In genomic region chr16:4210290-4210689, GRCm38 (mm10) we compare ENCODE assay signal across 9 mouse cellular contexts. TPM values are rescaled to one million over a fixed set of nuclear protein-coding genes. Genes with fewer than 3 reads are reported as not detected.
DNase-seq lines count a peak whose midpoint lies in the region; ATAC-seq and TF ChIP-seq lines count a peak whose summit lies in the region.
"Had no signal": no experiment of that assay in that cellular context is flagged by ENCODE, and none has a peak within 500 bp of the region (broad histone marks: within the 10 kb centered on the region; RNA-seq: fewer than 3 reads in every experiment).

No protein-coding gene starts in this region.

- peaks cover 3% of the 10 kb centered on the region; the same call in 1 of the 2 replicates for H3K36me3 ChIP-seq in kidney, embryonic 16.5 days (ENCODE audit: insufficient read depth, low read length)
- no peaks in the 10 kb centered on the region for H3K36me3 ChIP-seq in forebrain, embryonic 14.5 days (ENCODE audit: control insufficient read depth, insufficient read depth, low read length)

- no peak for DNase-seq in cerebellum, adult 2 months
- no peak for DNase-seq in cerebellum, adult 8-10 months
- no peak for DNase-seq in kidney, postnatal 10 days
- DNase-seq in forebrain, embryonic 14.5 days (ENCODE audit: low spot score), result no peak
- no peak for DNase-seq in gastrocnemius, postnatal 36 days
- DNase-seq in testis, postnatal 10 days (ENCODE audit: low spot score), result no peak

- H3K4me1 ChIP-seq in cerebellum, adult 2 months (ENCODE audit: control insufficient read depth, insufficient read depth, low read length), result peaks cover 10% of the 10 kb centered on the region; the same call in 1 of the 2 replicates
- H3K4me1 ChIP-seq in kidney, embryonic 16.5 days (ENCODE audit: insufficient read depth, low read length), result peaks cover 27% of the 10 kb centered on the region
- H3K4me1 ChIP-seq in forebrain, embryonic 14.5 days (ENCODE audit: control insufficient read depth, insufficient read depth, low read length), result peaks cover 23% of the 10 kb centered on the region

- intact Hi-C loops in gastrocnemius, postnatal 36 days (cut with DNase I), result loop anchor here (5.0 kb wide), 3 partner anchors 73 to 133 kb away; partner anchors contain the start of gene Trap1

- no peak for ATAC-seq in kidney, embryonic 16.5 days (ENCODE audit: low FRiP score, low TSS enrichment)
- ATAC-seq in forebrain, embryonic 14.5 days, result no peak
- 0 out of 2 replicates have a peak, but pooled peaks have one; percentile 15 for ATAC-seq in megakaryocyte progenitor cell, adult 5-6 weeks (replicated peaks; ENCODE audit: poor library complexity)

- peak overlapping the region; percentile 26 for H3K4me3 ChIP-seq in cerebellum, adult 2 months (replicated peaks; ENCODE audit: insufficient read depth, low read depth, low read length)
- no peak overlapping the region for H3K4me3 ChIP-seq in kidney, embryonic 16.5 days (ENCODE audit: low read length)
- H3K4me3 ChIP-seq in forebrain, embryonic 14.5 days (ENCODE audit: low read depth, low read length), result no peak overlapping the region

- H3K27me3 ChIP-seq in cerebellum, adult 2 months (ENCODE audit: control insufficient read depth, insufficient read depth, low read length), result no peaks in the 10 kb centered on the region
- H3K27me3 ChIP-seq in kidney, embryonic 16.5 days (ENCODE audit: insufficient read depth, low read length), result no peaks in the 10 kb centered on the region
- H3K27me3 ChIP-seq in forebrain, embryonic 14.5 days (replicated peaks; ENCODE audit: control insufficient read depth, insufficient read depth, low read length), result no peaks in the 10 kb centered on the region

- 5% methylated on average over 1 of the region's 1 CpGs for WGBS in cerebellum, adult 2 months
- WGBS in kidney, embryonic 16.5 days, result 68% methylated on average over 1 of the region's 1 CpGs
- WGBS in forebrain, embryonic 14.5 days, result 79% methylated on average over 1 of the region's 1 CpGs

- H3K27ac ChIP-seq in cerebellum, adult 2 months (ENCODE audit: insufficient read depth, low read length), result no peak overlapping the region
- H3K27ac ChIP-seq in kidney, embryonic 16.5 days (ENCODE audit: low read length), result no peak overlapping the region
- no peak overlapping the region for H3K27ac ChIP-seq in forebrain, embryonic 14.5 days (ENCODE audit: low read depth, low read length)
- H3K27ac ChIP-seq: liver, embryonic 14.5 days had no signal

- no peak overlapping the region for H3K9ac ChIP-seq in kidney, embryonic 16.5 days (replicated peaks; ENCODE audit: low read length)
- no peak overlapping the region for H3K9ac ChIP-seq in forebrain, embryonic 14.5 days (ENCODE audit: low read length)
- H3K9ac ChIP-seq: liver, embryonic 14.5 days had no signal

- no peak for TF ChIP-seq POLR2A in cerebellum, adult 2 months (IDR thresholded peaks at IDR 0.05; ENCODE audit: borderline replicate concordance, insufficient read depth, low read length)

- H3K9me3 ChIP-seq in kidney, embryonic 16.5 days (ENCODE audit: low read length), result no peaks in the 10 kb centered on the region
- H3K9me3 ChIP-seq in forebrain, embryonic 14.5 days (replicated peaks; ENCODE audit: control insufficient read depth, low read length), result no peaks in the 10 kb centered on the region

- no peak for TF ChIP-seq CTCF in cerebellum, adult 2 months (IDR thresholded peaks at IDR 0.05; ENCODE audit: borderline replicate concordance, insufficient read depth, low read depth, low read length)

- H3K4me2 ChIP-seq in kidney, embryonic 16.5 days (replicated peaks; ENCODE audit: low read depth, low read length), result 0 out of 2 replicates have a peak overlapping the region, but pooled peaks have one; percentile 3
- peak overlapping the region; percentile 26 for H3K4me2 ChIP-seq in forebrain, embryonic 14.5 days (ENCODE audit: low read length)

RNA-seq across cellular contexts. Expression of gene Crebbp, which starts 3.5 kb away (rescaled TPM):
- polyA plus RNA-seq in cerebellum, adult 2 months (2012; rRNA removed), result 33.8 and 38.5 TPM in 2 replicates
- polyA plus RNA-seq in kidney, embryonic 16.5 days (2015; fragmentation: Nextera tagmentation; extraction: Ambion mirVana), result 31.2 and 35.3 TPM in 2 replicates
- polyA plus RNA-seq in forebrain, embryonic 14.5 days (2014; fragmentation: Nextera tagmentation; extraction: Ambion mirVana), result 35.3 and 36.0 TPM in 2 replicates
- 43.2 and 45.4 TPM in 2 replicates for total RNA-seq in megakaryocyte progenitor cell, adult 5-6 weeks (2015)
- total RNA-seq in megakaryocyte progenitor cell, adult 5-6 weeks (2017), result 11.5 and 25.0 TPM in 2 replicates
- 10 to 100 TPM; 30.4 to 35.4 TPM for total RNA-seq in gastrocnemius, postnatal 36 days (2021)
